Mouse (Mus musculus): ENCODE results near the gene Gm49358.

DNA sequence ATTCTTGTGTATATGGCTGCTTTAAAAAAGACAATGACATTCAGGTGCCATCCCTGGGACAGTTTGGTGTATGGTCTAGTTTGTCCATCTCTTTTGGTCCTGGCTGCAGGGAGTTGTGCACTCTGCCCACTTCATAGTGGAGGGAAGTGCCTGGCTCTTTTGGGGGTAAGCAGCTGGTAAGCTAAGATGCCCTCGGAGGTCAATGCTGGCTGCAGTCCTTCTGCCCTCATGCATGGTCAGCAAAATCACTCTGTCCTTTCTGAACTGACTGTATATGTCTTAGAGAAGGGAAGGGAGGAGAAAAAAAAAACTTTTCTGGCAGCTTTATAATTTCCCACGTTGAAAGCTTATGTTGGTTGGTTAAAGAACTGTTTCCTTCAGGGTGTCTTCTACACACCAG lies 21.6 kb downstream of the Gm49358 start:
- no peak for TF ChIP-seq CTCF (IDR thresholded peaks at IDR 0.05; ENCODE audit: low read depth, low read length)
- no peak for TF ChIP-seq EP300 (IDR thresholded peaks at IDR 0.05; ENCODE audit: insufficient read depth, low read depth, low read length)
